Mouse (Mus musculus): ENCODE measurements around the gene Usp38. TPM values are rescaled to one million over a fixed set of nuclear protein-coding genes. Genes with fewer than 3 reads are reported as not detected.
"Not testable (repeated sequence)": the region's sequence is repeated elsewhere in the genome, so short reads cannot be mapped to it uniquely, and the experiment has no call there.

Gene Usp38
- 29.8 and 32.0 TPM in 2 replicates for polyA plus RNA-seq (2014; fragmentation: Nextera tagmentation; extraction: Ambion mirVana)

DNA sequence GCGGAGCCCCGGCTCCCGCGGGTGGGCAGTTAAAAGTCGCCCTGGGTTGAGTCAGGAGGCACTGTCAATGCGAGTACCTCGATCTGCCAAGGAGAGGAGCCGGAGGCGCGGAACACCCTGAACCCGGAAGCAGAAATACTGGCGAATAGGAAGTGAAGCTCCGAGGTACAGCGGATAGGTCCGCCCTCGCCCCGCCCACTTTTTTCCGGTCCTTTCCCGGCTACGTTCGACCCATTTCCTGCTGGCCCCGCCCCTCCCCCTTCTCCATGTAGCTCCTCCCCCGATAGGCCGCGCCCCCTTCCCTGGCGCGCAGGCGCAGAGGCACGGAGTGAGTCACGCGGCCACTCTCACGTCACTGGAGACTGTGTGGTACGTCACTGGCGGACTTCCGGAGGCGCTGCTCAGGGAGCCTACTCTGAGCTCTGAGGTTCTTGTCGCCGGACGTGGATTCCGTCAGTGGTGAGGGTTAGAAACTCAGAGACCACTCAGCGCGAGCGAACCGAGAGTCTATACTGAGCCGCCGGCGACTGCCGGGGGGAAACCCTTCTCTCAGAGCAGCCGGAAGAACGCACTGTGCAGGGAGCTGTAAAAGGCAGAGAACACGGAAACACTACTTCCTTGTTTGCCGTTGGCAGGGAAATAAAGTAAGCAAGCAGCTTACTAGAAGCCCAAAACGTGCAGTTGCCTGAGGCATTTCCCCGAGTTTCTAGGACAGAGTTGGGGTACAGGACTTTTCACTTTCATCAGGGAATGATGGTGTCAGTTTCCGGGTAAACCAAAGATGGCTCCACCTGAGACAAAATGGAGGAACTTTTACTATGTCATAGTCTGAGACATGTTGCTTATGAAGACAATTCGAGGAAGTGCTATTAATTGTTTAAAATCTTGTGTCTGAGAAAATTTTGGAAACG is at the start of gene Usp38:
TSS of gene Usp38 (minus strand) at position 140 of the 911 bp plus-strand sequence.
- Histone ChIP-seq H3K4me2 (ENCODE audit: low read depth) (peak within 1 kb of the TSS; percentile 96), H3K4me3 (ENCODE audit: low read depth, low read length) (peak within 1 kb of the TSS; percentile 96), H3K27ac (ENCODE audit: low read depth, low read length) (peak within 1 kb of the TSS; percentile 74; the same call in 1 of the 2 replicates), H3K4me1 (ENCODE audit: control insufficient read depth, insufficient read depth, low read length) (peaks cover 13% of the 10 kb centered on the region), H3K27me3 (ENCODE audit: control insufficient read depth, insufficient read depth, low read length) (no peaks in the 10 kb centered on the region), H3K36me3 (ENCODE audit: control insufficient read depth, insufficient read depth, low read length) (no peaks in the 10 kb centered on the region), H3K9ac (ENCODE audit: low read length) (peak within 1 kb of the TSS; percentile 86), H3K9me3 (ENCODE audit: control insufficient read depth, low read length) (no peaks in the 10 kb centered on the region)
- peak; percentile 99 for ATAC-seq (ENCODE audit: insufficient read depth, low FRiP score, low TSS enrichment)
- WGBS, result 3% methylated on average over 56 of the region's 57 CpGs
- DNase-seq (ENCODE audit: low spot score), result peak; percentile 100

DNA sequence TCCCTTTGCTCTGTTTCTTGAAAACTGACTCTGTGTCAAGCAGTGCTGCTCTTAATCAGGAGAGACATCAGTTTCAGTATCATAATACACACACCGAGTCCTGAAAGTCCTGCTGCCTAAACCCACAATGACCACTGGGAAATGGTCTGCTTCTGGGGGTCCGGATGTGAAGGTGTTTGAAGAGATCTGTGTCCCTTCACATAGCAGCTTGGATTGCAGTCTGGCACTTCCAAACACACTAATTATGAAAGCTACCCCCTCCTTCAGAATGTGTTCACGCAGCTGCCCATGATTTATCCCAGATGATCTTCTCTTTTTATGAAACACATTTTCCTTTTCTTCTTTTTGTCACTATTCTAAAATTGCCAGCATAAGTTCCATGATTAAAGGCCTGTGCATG is 47.8 kb upstream of the Usp38 start:
- no peaks in the 10 kb centered on the region for H3K36me3 ChIP-seq (ENCODE audit: control insufficient read depth, insufficient read depth, low read length)
- WGBS, result 81% methylated on average over 3 of the region's 3 CpGs
- ATAC-seq (ENCODE audit: insufficient read depth, low FRiP score, low TSS enrichment), result no peak
- H3K4me3 ChIP-seq (ENCODE audit: low read depth, low read length), result no peak overlapping the region
- H3K4me2 ChIP-seq (ENCODE audit: low read depth), result no peak overlapping the region
- DNase-seq (ENCODE audit: low spot score), result no peak
- H3K4me1 ChIP-seq (ENCODE audit: control insufficient read depth, insufficient read depth, low read length), result no peaks in the 10 kb centered on the region
- H3K9me3 ChIP-seq (ENCODE audit: control insufficient read depth, low read length), result no peaks in the 10 kb centered on the region
- no peak overlapping the region for H3K9ac ChIP-seq (ENCODE audit: low read length)
- no peak overlapping the region for H3K27ac ChIP-seq (ENCODE audit: low read depth, low read length)
- no peaks in the 10 kb centered on the region for H3K27me3 ChIP-seq (ENCODE audit: control insufficient read depth, insufficient read depth, low read length)

- Histone ChIP-seq H3K36me3 (ENCODE audit: control insufficient read depth, insufficient read depth, low read length) (no peaks in the 10 kb centered on the region), H3K4me2 (ENCODE audit: low read depth) (no peak overlapping the region), H3K9me3 (ENCODE audit: control insufficient read depth, low read length) (no peaks in the 10 kb centered on the region), H3K27me3 (ENCODE audit: control insufficient read depth, insufficient read depth, low read length) (no peaks in the 10 kb centered on the region), H3K9ac (ENCODE audit: low read length) (no peak overlapping the region), H3K27ac (ENCODE audit: low read depth, low read length) (no peak overlapping the region), H3K4me1 (ENCODE audit: control insufficient read depth, insufficient read depth, low read length) (no peaks in the 10 kb centered on the region), H3K4me3 (ENCODE audit: low read depth, low read length) (no peak overlapping the region)
- DNase-seq (ENCODE audit: low spot score) (no peak), ATAC-seq (ENCODE audit: insufficient read depth, low FRiP score, low TSS enrichment) (no peak)
- WGBS, result 51% methylated on average over 3 of the region's 3 CpGs
Observed at GRCm38 (mm10) chr8:81061950-81062349, 47.2 kb upstream of the Usp38 start.

DNA sequence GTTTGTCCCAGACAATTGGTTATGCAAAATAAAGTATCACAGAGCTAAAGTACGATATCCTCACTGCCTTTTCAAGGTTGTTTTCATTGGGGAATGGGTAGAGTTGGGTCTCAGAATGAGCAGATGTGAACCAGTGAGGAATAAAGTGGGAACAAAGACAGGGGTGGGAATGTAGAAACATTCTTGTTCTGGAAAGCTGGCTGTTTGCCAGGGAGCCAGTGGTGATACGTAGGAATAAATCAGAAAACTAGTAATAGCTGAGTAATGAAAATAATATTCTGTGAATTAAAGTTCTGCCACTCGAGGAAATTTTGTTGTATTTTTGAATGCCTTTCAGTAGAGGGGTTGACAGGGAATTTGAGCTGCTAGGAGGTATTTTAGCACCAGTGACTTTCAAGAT is 29.5 kb upstream of the Usp38 start:
- 71% methylated on average over 3 of the region's 3 CpGs for WGBS
- H3K4me2 ChIP-seq (ENCODE audit: low read depth), result no peak overlapping the region

DNA sequence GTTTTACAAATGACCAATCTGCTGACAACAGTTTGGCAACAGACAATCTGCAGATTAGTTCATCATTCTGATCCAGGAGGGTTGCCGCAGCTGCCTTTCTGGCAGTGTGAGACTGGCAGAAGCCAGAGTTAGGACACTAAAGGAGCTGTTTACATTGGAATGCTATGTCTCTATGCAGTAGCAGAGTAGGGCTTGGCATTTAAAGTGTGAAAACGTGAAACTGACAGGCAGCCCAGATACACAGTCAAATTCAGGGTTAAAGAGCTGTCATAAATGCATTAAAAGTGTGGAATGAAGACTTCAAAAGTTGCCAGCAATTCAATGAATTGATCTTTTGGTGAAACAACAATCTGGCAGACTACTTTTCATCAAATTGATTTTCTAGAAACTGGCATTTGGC is 13.3 kb upstream of the Usp38 start:
- Histone ChIP-seq H3K27ac (ENCODE audit: low read depth, low read length) (no peak overlapping the region), H3K9ac (ENCODE audit: low read length) (no peak overlapping the region), H3K4me1 (ENCODE audit: control insufficient read depth, insufficient read depth, low read length) (no peaks in the 10 kb centered on the region), H3K27me3 (ENCODE audit: control insufficient read depth, insufficient read depth, low read length) (no peaks in the 10 kb centered on the region), H3K4me3 (ENCODE audit: low read depth, low read length) (no peak overlapping the region), H3K36me3 (ENCODE audit: control insufficient read depth, insufficient read depth, low read length) (no peaks in the 10 kb centered on the region), H3K4me2 (ENCODE audit: low read depth) (no peak overlapping the region), H3K9me3 (ENCODE audit: control insufficient read depth, low read length) (no peaks in the 10 kb centered on the region)
- no peak for DNase-seq (ENCODE audit: low spot score)
- 53% methylated on average over 2 of the region's 2 CpGs for WGBS
- ATAC-seq (ENCODE audit: insufficient read depth, low FRiP score, low TSS enrichment), result no peak

More for the DNA sequence above, 29.5 kb upstream of the Usp38 start:
- Histone ChIP-seq H3K4me1 (ENCODE audit: control insufficient read depth, insufficient read depth, low read length) (no peaks in the 10 kb centered on the region), H3K9me3 (ENCODE audit: control insufficient read depth, low read length) (no peaks in the 10 kb centered on the region), H3K36me3 (ENCODE audit: control insufficient read depth, insufficient read depth, low read length) (no peaks in the 10 kb centered on the region), H3K9ac (ENCODE audit: low read length) (no peak overlapping the region), H3K27ac (ENCODE audit: low read depth, low read length) (no peak overlapping the region), H3K27me3 (ENCODE audit: control insufficient read depth, insufficient read depth, low read length) (no peaks in the 10 kb centered on the region), H3K4me3 (ENCODE audit: low read depth, low read length) (no peak overlapping the region)
- DNase-seq (ENCODE audit: low spot score), result no peak
- ATAC-seq (ENCODE audit: insufficient read depth, low FRiP score, low TSS enrichment), result no peak

GRCm38 (mm10) chr8:81017548-81017947 is 2.8 kb upstream of the Usp38 start:
- H3K4me3 ChIP-seq (ENCODE audit: low read depth, low read length); H3K27me3 ChIP-seq (ENCODE audit: control insufficient read depth, insufficient read depth, low read length); DNase-seq (ENCODE audit: low spot score); H3K27ac ChIP-seq (ENCODE audit: low read depth, low read length); ATAC-seq (ENCODE audit: insufficient read depth, low FRiP score, low TSS enrichment); H3K36me3 ChIP-seq (ENCODE audit: control insufficient read depth, insufficient read depth, low read length); H3K9ac ChIP-seq (ENCODE audit: low read length); H3K4me2 ChIP-seq (ENCODE audit: low read depth); H3K9me3 ChIP-seq (ENCODE audit: control insufficient read depth, low read length): not testable (repeated sequence)
- 87% methylated on average over 8 of the region's 8 CpGs for WGBS
- peaks cover 13% of the 10 kb centered on the region for H3K4me1 ChIP-seq (ENCODE audit: control insufficient read depth, insufficient read depth, low read length)

DNA sequence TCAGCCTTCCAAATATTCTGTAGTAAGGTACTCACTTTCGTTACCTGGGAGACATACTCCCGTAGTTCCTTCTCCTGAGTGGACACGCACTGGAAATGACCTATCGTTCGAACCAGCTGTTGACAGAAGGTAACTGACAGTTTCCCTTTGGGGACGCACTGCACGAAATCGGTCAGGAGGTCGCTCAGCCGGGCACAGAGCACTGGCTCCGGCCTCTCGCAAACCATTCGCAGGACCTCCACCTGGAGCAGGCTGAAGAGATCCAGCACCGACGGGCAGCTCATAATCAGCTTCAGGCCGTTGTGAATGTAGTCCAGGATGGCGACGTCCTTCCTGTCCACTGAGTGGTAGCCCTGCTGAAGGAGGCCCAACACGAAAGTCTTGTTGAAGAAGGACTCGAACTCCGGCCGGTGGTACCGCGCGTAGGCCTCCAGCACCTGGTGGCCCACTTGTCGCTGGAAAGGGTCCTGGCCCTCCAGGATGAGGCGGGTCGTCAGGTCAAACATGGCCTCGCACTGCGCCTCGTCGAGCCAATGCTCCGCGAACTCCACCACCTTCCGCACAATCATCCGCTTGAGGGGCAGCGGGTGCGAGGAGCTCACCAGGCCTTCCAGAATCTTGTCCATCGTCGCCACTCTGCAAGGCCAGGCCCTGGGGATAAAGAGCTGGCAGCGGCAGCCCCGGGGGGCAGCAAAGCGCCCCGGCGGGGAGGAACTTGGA is 757 bp downstream of the Usp38 start:
- 3% methylated on average over 45 of the region's 45 CpGs for WGBS
- no peak; the same call in 1 of the 2 replicates for ATAC-seq (ENCODE audit: insufficient read depth, low FRiP score, low TSS enrichment)

GRCm38 (mm10) chr8:81012699-81013098 is 2.0 kb downstream of the Usp38 start:
- peaks cover 13% of the 10 kb centered on the region for H3K4me1 ChIP-seq (ENCODE audit: control insufficient read depth, insufficient read depth, low read length)
- H3K9me3 ChIP-seq (ENCODE audit: control insufficient read depth, low read length), result no peaks in the 10 kb centered on the region
- peak overlapping the region; percentile 96 for H3K4me3 ChIP-seq (ENCODE audit: low read depth, low read length)
- H3K4me2 ChIP-seq (ENCODE audit: low read depth), result peak overlapping the region; percentile 96
- ATAC-seq (ENCODE audit: insufficient read depth, low FRiP score, low TSS enrichment), result no peak
- H3K27ac ChIP-seq (ENCODE audit: low read depth, low read length), result no peak overlapping the region
- no peak overlapping the region for H3K9ac ChIP-seq (ENCODE audit: low read length)
- no peak for DNase-seq (ENCODE audit: low spot score)
- WGBS, result 86% methylated on average over 2 of the region's 2 CpGs
- no peaks in the 10 kb centered on the region for H3K36me3 ChIP-seq (ENCODE audit: control insufficient read depth, insufficient read depth, low read length)
- H3K27me3 ChIP-seq (ENCODE audit: control insufficient read depth, insufficient read depth, low read length), result no peaks in the 10 kb centered on the region

More for the DNA sequence above, 757 bp downstream of the Usp38 start:
- H3K4me1 ChIP-seq (ENCODE audit: control insufficient read depth, insufficient read depth, low read length), result peaks cover 13% of the 10 kb centered on the region
- no peaks in the 10 kb centered on the region for H3K9me3 ChIP-seq (ENCODE audit: control insufficient read depth, low read length)
- H3K4me3 ChIP-seq (ENCODE audit: low read depth, low read length), result peak overlapping the region; percentile 96
- no peaks in the 10 kb centered on the region for H3K36me3 ChIP-seq (ENCODE audit: control insufficient read depth, insufficient read depth, low read length)
- DNase-seq (ENCODE audit: low spot score), result peak; percentile 12
- peak overlapping the region; percentile 96 for H3K4me2 ChIP-seq (ENCODE audit: low read depth)
- peak overlapping the region; percentile 86 for H3K9ac ChIP-seq (ENCODE audit: low read length)
- H3K27ac ChIP-seq (ENCODE audit: low read depth, low read length), result no peak overlapping the region; the same call in 1 of the 2 replicates
- no peaks in the 10 kb centered on the region for H3K27me3 ChIP-seq (ENCODE audit: control insufficient read depth, insufficient read depth, low read length)
